In the genomic region with DNA sequence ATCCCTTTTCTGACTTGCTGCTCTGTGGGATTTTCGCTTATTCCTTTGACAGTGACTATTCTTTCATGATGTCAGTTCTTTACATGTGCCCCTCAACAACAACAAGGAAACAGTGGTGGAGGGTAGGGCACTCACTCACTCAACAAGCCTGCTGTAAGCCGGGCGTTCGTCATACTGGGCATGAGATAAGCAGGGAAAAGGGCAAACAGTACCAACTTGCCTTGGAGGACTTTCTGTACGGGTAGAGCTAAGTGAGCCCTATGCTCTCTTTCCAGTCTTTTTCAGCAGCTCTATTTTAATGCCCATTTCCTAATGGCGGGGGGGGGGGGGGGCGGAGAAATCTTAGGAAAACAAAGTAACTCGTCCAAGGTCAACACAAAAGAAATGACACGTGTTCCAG, we compare ENCODE assay signal across 26 mouse cellular contexts. TPM values are rescaled to one million over a fixed set of nuclear protein-coding genes. Genes with fewer than 3 reads are reported as not detected.
A peak's percentile ranks its signal among the peaks of the same experiment; 100 is the strongest.
DNase-seq lines count a peak whose midpoint lies in the region; ATAC-seq and TF ChIP-seq lines count a peak whose summit lies in the region.
"Had no signal": no experiment of that assay in that cellular context is flagged by ENCODE, and none has a peak within 500 bp of the region (broad histone marks: within the 10 kb centered on the region; RNA-seq: fewer than 3 reads in every experiment).

No protein-coding gene starts in this region.

- H3K4me2 ChIP-seq in intestine, embryonic 16.5 days (ENCODE audit: low read depth, low read length), result no peak overlapping the region
- H3K4me2 ChIP-seq: embryonic facial prominence, embryonic 12.5 days; forebrain, embryonic 13.5 days; forebrain, embryonic 15.5 days had no signal

- peak; percentile 58 for DNase-seq in liver, adult 2 months (ENCODE audit: extremely low read depth, low read depth, low spot score)
- no peak for DNase-seq in liver
- DNase-seq in urinary bladder, postnatal 10 days (ENCODE audit: low spot score), result no peak
- DNase-seq: adrenal gland, adult 8-10 months; adrenal gland, postnatal 14 days; adrenal gland, postnatal 36 days; cerebellum, adult 11 months; cerebellum, adult 18-20 months; cerebellum, adult 8-10 months; cerebellum, adult 9-11 months; cerebellum, postnatal 14 days; cerebellum, postnatal 36 days; embryo, embryonic 11 days; forebrain, postnatal 0 days had no signal

- H3K9ac ChIP-seq in liver, adult 2 months (ENCODE audit: low read depth, low read length), result no peak overlapping the region
- no peak overlapping the region for H3K9ac ChIP-seq in intestine, embryonic 16.5 days (ENCODE audit: low read depth, low read length)
- H3K9ac ChIP-seq: embryonic facial prominence, embryonic 12.5 days; forebrain, embryonic 13.5 days; forebrain, embryonic 15.5 days; forebrain, postnatal 0 days had no signal

- no peaks in the 10 kb centered on the region for H3K79me2 ChIP-seq in liver, adult 2 months (ENCODE audit: control insufficient read depth, insufficient read depth, low read length)

- no peaks in the 10 kb centered on the region for H3K27me3 ChIP-seq in liver, adult 2 months (ENCODE audit: control insufficient read depth, insufficient read depth, low read length)
- no peaks in the 10 kb centered on the region for H3K27me3 ChIP-seq in intestine, embryonic 16.5 days (replicated peaks; ENCODE audit: control insufficient read depth, insufficient read depth, low read length)
- H3K27me3 ChIP-seq: embryonic facial prominence, embryonic 12.5 days; forebrain, embryonic 13.5 days; forebrain, embryonic 15.5 days had no signal

- no peaks in the 10 kb centered on the region for H3K9me3 ChIP-seq in intestine, embryonic 16.5 days (ENCODE audit: control insufficient read depth, low read length)
- H3K9me3 ChIP-seq: embryonic facial prominence, embryonic 12.5 days; forebrain, embryonic 13.5 days; forebrain, embryonic 15.5 days had no signal

- no peak for ATAC-seq in intestine, embryonic 16.5 days
- ATAC-seq: forebrain, embryonic 13.5 days; forebrain, embryonic 15.5 days; forebrain, postnatal 0 days had no signal

- 40% methylated on average over 9 of the region's 9 CpGs for WGBS in liver, adult 2 months
- 81% methylated on average over 9 of the region's 9 CpGs for WGBS in intestine, embryonic 16.5 days

- H3K27ac ChIP-seq in liver, adult 2 months (replicated peaks; ENCODE audit: insufficient read depth, low read depth, low read length), result peak overlapping the region; percentile 90
- H3K27ac ChIP-seq in brown adipose tissue, adult 24 weeks (replicated peaks; ENCODE audit: low read depth, low read length), result peak overlapping the region; percentile 16; the same call in 1 of the 2 replicates
- no peak overlapping the region for H3K27ac ChIP-seq in intestine, embryonic 16.5 days (ENCODE audit: low read length)
- H3K27ac ChIP-seq: embryonic facial prominence, embryonic 12.5 days; forebrain, embryonic 13.5 days; forebrain, embryonic 15.5 days had no signal

- H3K36me3 ChIP-seq in liver, adult 2 months (ENCODE audit: control insufficient read depth, insufficient read depth, low read length), result peaks cover 83% of the 10 kb centered on the region
- no peaks in the 10 kb centered on the region for H3K36me3 ChIP-seq in intestine, embryonic 16.5 days (ENCODE audit: control insufficient read depth, insufficient read depth, low read length)
- H3K36me3 ChIP-seq: embryonic facial prominence, embryonic 12.5 days; forebrain, embryonic 15.5 days had no signal

- no peak overlapping the region for H3K4me3 ChIP-seq in liver, adult 2 months (ENCODE audit: insufficient read depth, low read depth, low read length)
- H3K4me3 ChIP-seq in brown adipose tissue, adult 24 weeks (ENCODE audit: insufficient read depth, low read depth, low read length), result no peak overlapping the region
- no peak overlapping the region for H3K4me3 ChIP-seq in intestine, embryonic 16.5 days (ENCODE audit: low read length)
- H3K4me3 ChIP-seq: embryonic facial prominence, embryonic 12.5 days; forebrain, embryonic 13.5 days; forebrain, embryonic 15.5 days had no signal

- TF ChIP-seq CTCF in liver, adult 2 months (IDR thresholded peaks at IDR 0.05; ENCODE audit: low read depth, low read length), result no peak

- peaks cover 17% of the 10 kb centered on the region; the same call in 1 of the 2 replicates for H3K4me1 ChIP-seq in liver, adult 2 months (ENCODE audit: control insufficient read depth, insufficient read depth, low read length)
- no peaks in the 10 kb centered on the region for H3K4me1 ChIP-seq in brown adipose tissue, adult 24 weeks (ENCODE audit: control insufficient read depth, insufficient read depth, insufficient read length, low read length)
- H3K4me1 ChIP-seq in intestine, embryonic 16.5 days (ENCODE audit: control insufficient read depth, insufficient read depth, low read length), result no peaks in the 10 kb centered on the region
- H3K4me1 ChIP-seq: embryonic facial prominence, embryonic 12.5 days; forebrain, embryonic 13.5 days; forebrain, embryonic 15.5 days had no signal

- TF ChIP-seq POLR2A in liver, adult 2 months (IDR thresholded peaks at IDR 0.05; ENCODE audit: extremely low read depth, insufficient read depth, low read length), result no peak

RNA-seq across cellular contexts. Expression of a gene that starts 13.4 kb away (rescaled TPM):
- total RNA-seq in liver, adult 2 months (2014; rRNA removed), result 352 and 363 TPM in 2 replicates
- 145 and 230 TPM in 2 replicates for polyA plus RNA-seq in liver, adult 2 months (2012; rRNA removed)
- polyA plus RNA-seq in brown adipose tissue, adult 24 weeks (2012; ENCODE audit: insufficient read depth, insufficient read length, missing spikeins), result 10.9 and 19.2 TPM in 2 replicates
- 50.4 and 57.8 TPM in 2 replicates for polyA plus RNA-seq in intestine, embryonic 16.5 days (2015; fragmentation: Nextera tagmentation; extraction: Ambion mirVana)

RNA-seq across cellular contexts. Expression of a gene that starts 16.0 kb away (rescaled TPM):
- total RNA-seq in liver, adult 2 months (2014; rRNA removed), result 0.81 and 0.83 TPM in 2 replicates
- polyA plus RNA-seq in liver, adult 2 months (2012; rRNA removed), result 1.5 TPM in 2 replicates
- 4.3 and 9.1 TPM in 2 replicates for polyA plus RNA-seq in brown adipose tissue, adult 24 weeks (2012; ENCODE audit: insufficient read depth, insufficient read length, missing spikeins)
- 5.5 and 5.8 TPM in 2 replicates for polyA plus RNA-seq in intestine, embryonic 16.5 days (2015; fragmentation: Nextera tagmentation; extraction: Ambion mirVana)

RNA-seq across cellular contexts. Expression of a gene that starts 32.0 kb away (rescaled TPM):
- total RNA-seq in liver, adult 2 months (2014; rRNA removed), result 7.3 and 7.7 TPM in 2 replicates
- polyA plus RNA-seq in liver, adult 2 months (2012; rRNA removed), result 2.3 and 2.4 TPM in 2 replicates
- polyA plus RNA-seq in brown adipose tissue, adult 24 weeks (2012; ENCODE audit: insufficient read depth, insufficient read length, missing spikeins), result 7.8 and 8.6 TPM in 2 replicates
- polyA plus RNA-seq in intestine, embryonic 16.5 days (2015; fragmentation: Nextera tagmentation; extraction: Ambion mirVana), result 17.1 and 17.3 TPM in 2 replicates

RNA-seq across cellular contexts. Expression of a gene that starts 32.5 kb away (rescaled TPM):
- not detected in 2 replicates for total RNA-seq in liver, adult 2 months (2014; rRNA removed)
- polyA plus RNA-seq in liver, adult 2 months (2012; rRNA removed), result not detected in 2 replicates
- polyA plus RNA-seq in brown adipose tissue, adult 24 weeks (2012; ENCODE audit: insufficient read depth, insufficient read length, missing spikeins), result not detected in 2 replicates
- not detected in 2 replicates for polyA plus RNA-seq in intestine, embryonic 16.5 days (2015; fragmentation: Nextera tagmentation; extraction: Ambion mirVana)
- total RNA-seq: adrenal gland, adult 18-20 months; adrenal gland, adult 8-10 months; adrenal gland, postnatal 14 days; adrenal gland, postnatal 36 days; common myeloid progenitor, adult 5-6 weeks; ES-E14; forebrain, postnatal 0 days; MEL had no signal
- polyA plus RNA-seq: C2C12; embryonic facial prominence, embryonic 12.5 days; embryonic facial prominence, embryonic 14.5 days; forebrain, embryonic 11.5 days; forebrain, embryonic 13.5 days; forebrain, embryonic 15.5 days; forebrain, postnatal 0 days had no signal
